Mouse (Mus musculus) Patski (cell line): ENCODE results near the gene Best2. TPM values are rescaled to one million over a fixed set of nuclear protein-coding genes. Genes with fewer than 3 reads are reported as not detected.
A peak's percentile ranks its signal among the peaks of the same experiment; 100 is the strongest.

Source experiments
- ATAC-seq: fragments of 100-300 bp; one replicate; pipeline ENCODE4 v1.8.0; 2021
- CTCF ChIA-PET: fragments of 350-600 bp; sonication (Branson Sonifier 250); formaldehyde crosslinking; loops from one replicate; lab custom pipeline; 2022; ENCODE audit warnings: inconsistent platforms; lab: Charles Lee
- POLR2A ChIA-PET: fragments of 350-600 bp; sonication (Branson Sonifier 250); formaldehyde crosslinking; loops from one replicate; lab custom pipeline; 2022; ENCODE audit warnings: antibody characterized with exemption, inconsistent platforms; lab: Charles Lee
- DNase-seq: peaks from one replicate; pipeline ENCODE4 v3.0.0-alpha.2; 2011; ENCODE audit warnings: low read depth, low spot score
- H3K27me3 ChIP-seq: fragments of 371-371 bp; one replicate; pipeline ENCODE4 v1.5.1; 2021
- CTCF ChIP-seq: fragments of 100-300 bp; IDR thresholded peaks from one replicate; pipeline ENCODE4 v1.5.1; 2021
- in situ Hi-C: fragments of 300-500 bp; cut with MboI; formaldehyde crosslinking; loops from 3 replicates; pipeline ENCODE4 v1.11.1; 2018; ENCODE audit warnings: low pct_unique_long_range_greater_than_20kb, mixed read lengths
- polyA plus RNA-seq: library from polyadenylated mRNA; unstranded; gene quantifications from one replicate; pipeline ENCODE4 v1.2.3, GENCODE M21; 2021

The Best2 gene
- polyA plus RNA-seq, 1 experiment from 2014 or later: 0.05 TPM

GRCm38 (mm10) chr8:84965731-84966291 lies 48.5 kb downstream of the Best2 start:
- ChIA-PET POLR2A (interaction anchor here (0.6 to 2.9 kb wide), 2 partner anchors 10 to 359 kb away, joined by 3 to 17 read pairs; no protein-coding TSS in a partner anchor), CTCF (interaction anchor here (1.0 to 1.2 kb wide), 3 partner anchors 9 to 32 kb away, joined by 3 to 4 read pairs (median 4); no protein-coding TSS in a partner anchor)
- H3K27me3 ChIP-seq: no peaks in the 10 kb centered on the region
- no peak for DNase-seq
- TF ChIP-seq CTCF: no peak
- in situ Hi-C loops: no loop called here
- peak; percentile 91 for ATAC-seq

GRCm38 (mm10) chr8:84963952-84964351 lies 50.4 kb downstream of the Best2 start:
- ATAC-seq (no peak), DNase-seq (no peak)
- CTCF ChIA-PET: interaction anchor here (1.7 kb wide), 1 partner anchor 26 kb away, joined by 4 read pairs; the partner anchor contains the start of gene Hook2
- no peak for TF ChIP-seq CTCF
- POLR2A ChIA-PET: no interaction called here
- in situ Hi-C loops: no loop called here
- no peaks in the 10 kb centered on the region for H3K27me3 ChIP-seq

GRCm38 (mm10) chr8:84959811-84960210 lies 54.5 kb downstream of the Best2 start:
- H3K27me3 ChIP-seq: no peaks in the 10 kb centered on the region
- ATAC-seq (peak; percentile 36), DNase-seq (no peak)
- in situ Hi-C loops: loop anchor here (5.0 kb wide), 1 partner anchor 38 kb away; no protein-coding TSS in a partner anchor
- ChIA-PET CTCF (interaction anchor here (0.8 to 2.0 kb wide), 2 partner anchors 31 to 45 kb away, joined by 3 to 7 read pairs; no protein-coding TSS in a partner anchor), POLR2A (interaction anchor here (1.9 kb wide), 1 partner anchor 11 kb away, joined by 6 read pairs; no protein-coding TSS in a partner anchor)
- no peak for TF ChIP-seq CTCF

Other genes with a start within 250 kb of the Best2 start
- gene Nfix, start 214.2 kb downstream of the Best2 start, polyA plus RNA-seq: 32.5 TPM
- 12.5 TPM for gene Dand5, start 191.7 kb downstream of the Best2 start, polyA plus RNA-seq
- gene Gadd45gip1, start 183.0 kb downstream of the Best2 start, polyA plus RNA-seq: 31.8 TPM
- 126 TPM for gene Rad23a, start 173.9 kb downstream of the Best2 start, polyA plus RNA-seq
- gene Calr, start 167.6 kb downstream of the Best2 start, polyA plus RNA-seq: 1,232 TPM
- gene Farsa, start 157.5 kb downstream of the Best2 start, polyA plus RNA-seq: 79.6 TPM
- gene Syce2, start 142.4 kb downstream of the Best2 start, polyA plus RNA-seq: 6.0 TPM
- 55.5 TPM for gene Gcdh, start 120.6 kb downstream of the Best2 start, polyA plus RNA-seq
- 0.28 TPM for gene Klf1, start 112.6 kb downstream of the Best2 start, polyA plus RNA-seq
- gene Dnase2a, start 106.0 kb downstream of the Best2 start, polyA plus RNA-seq: 25.9 TPM
- gene Mast1, start 77.2 kb downstream of the Best2 start, polyA plus RNA-seq: 0.60 TPM
- 0.22 TPM for gene Rtbdn, start 67.5 kb downstream of the Best2 start, polyA plus RNA-seq
- 6.4 TPM for gene Gm49661, start 45.1 kb downstream of the Best2 start, polyA plus RNA-seq
- gene Prdx2, start 44.9 kb downstream of the Best2 start, polyA plus RNA-seq: 668 TPM
- 91.5 TPM for gene Rnaseh2a, start 44.8 kb downstream of the Best2 start, polyA plus RNA-seq
- gene Junb, start 35.8 kb downstream of the Best2 start, polyA plus RNA-seq: 280 TPM
- gene Hook2, start 23.9 kb downstream of the Best2 start, polyA plus RNA-seq: 33.0 TPM
- 159 TPM for gene Asna1, start 10.8 kb upstream of the Best2 start, polyA plus RNA-seq
- 152 TPM for gene Trir, start 12.3 kb upstream of the Best2 start, polyA plus RNA-seq
- 83.7 TPM for gene Tnpo2, start 22.4 kb upstream of the Best2 start, polyA plus RNA-seq
- gene Fbxw9, start 45.5 kb upstream of the Best2 start, polyA plus RNA-seq: 32.7 TPM
- gene Gm5741, start 53.5 kb upstream of the Best2 start, polyA plus RNA-seq: 0.21 TPM
- gene Dhps, start 57.2 kb upstream of the Best2 start, polyA plus RNA-seq: 57.6 TPM
- gene Wdr83os, start 66.2 kb upstream of the Best2 start, polyA plus RNA-seq: 104 TPM
- gene Wdr83, start 66.8 kb upstream of the Best2 start, polyA plus RNA-seq: 30.4 TPM
- 45.5 TPM for gene Man2b1, start 68.7 kb upstream of the Best2 start, polyA plus RNA-seq
- gene Zfp791, start 108.6 kb upstream of the Best2 start, polyA plus RNA-seq: 2.2 TPM
- gene Cks1brt, start 137.4 kb upstream of the Best2 start, polyA plus RNA-seq: 3.8 TPM
- not detected for gene Olfr371, start 211.5 kb upstream of the Best2 start, polyA plus RNA-seq